Mouse (Mus musculus) small intestine, adult 2 months (tissue): ENCODE data around the gene Dgkq.

Source experiments
- CTCF ChIP-seq: fragments of 200-500 bp; IDR thresholded peaks from 2 replicates; pipeline ENCODE4 v1.5.1; 2012; ENCODE audit warnings: low read depth, mild to moderate bottlenecking, control low read depth, inconsistent platforms, low read length, moderate library complexity, mixed read lengths; ENCODE audit not compliant: insufficient replicate concordance, insufficient read length; ENCODE audit errors: extremely low read depth
- POLR2A ChIP-seq: fragments of 200-500 bp; IDR thresholded peaks from 2 replicates; pipeline ENCODE4 v1.6.1; 2012; ENCODE audit warnings: low read depth, mild to moderate bottlenecking, control low read depth, inconsistent platforms, low read length, moderate library complexity

DNA sequence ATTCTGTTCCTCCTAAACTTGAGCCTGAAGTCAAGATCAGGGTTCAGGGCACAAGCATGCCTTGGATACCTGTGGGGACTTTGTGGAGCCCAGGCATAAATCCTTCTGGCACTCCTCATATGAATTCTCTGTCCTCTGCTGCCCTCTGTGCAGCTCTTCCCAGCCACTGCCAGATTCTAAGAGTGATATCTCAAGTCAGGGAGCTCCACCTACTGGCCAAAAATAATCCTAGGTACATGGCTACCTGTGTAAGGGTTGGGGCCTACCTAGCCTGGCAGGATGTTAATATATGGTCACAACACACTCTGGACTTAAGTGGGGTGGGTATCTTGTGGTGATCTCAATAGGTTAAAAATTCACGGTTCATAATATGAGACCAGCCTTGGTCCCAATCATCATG, 17.6 kb downstream of the Dgkq start:
- TF ChIP-seq CTCF (peak; percentile 59; the same call in 1 of the 2 replicates), POLR2A (no peak)
